Mouse (Mus musculus) midbrain, postnatal 0 days (tissue): Measurements from ENCODE around the gene Hist1h2be. TPM values are rescaled to one million over a fixed set of nuclear protein-coding genes. Genes with fewer than 3 reads are reported as not detected.
A peak's percentile ranks its signal among the peaks of the same experiment; 100 is the strongest.
"Not testable (repeated sequence)": the region's sequence is repeated elsewhere in the genome, so short reads cannot be mapped to it uniquely, and the experiment has no call there.

Source experiments
- ATAC-seq: fragments of 200-750 bp; cut with Nextera tagmentation; 2 replicates; pipeline ENCODE4 v1.8.0; 2017; ENCODE audit warnings: moderate number of reproducible peaks, mild to moderate bottlenecking, moderate TSS enrichment, moderate library complexity; ENCODE audit not compliant: low FRiP score
- DNase-seq: peaks from one replicate; pipeline ENCODE4 v3.0.0-alpha.2; 2015; ENCODE audit warnings: low spot score
- H3K27ac ChIP-seq: fragments of 300-500 bp; sonication (generic); 2 replicates; pipeline ENCODE4 v1.5.1; 2014; ENCODE audit warnings: low read depth, mild to moderate bottlenecking, low read length, mixed read lengths
- H3K27me3 ChIP-seq: fragments of 300-500 bp; sonication (generic); 2 replicates; pipeline ENCODE4 v1.6.1; 2014; ENCODE audit warnings: low read length, control low read depth, mixed read lengths; ENCODE audit not compliant: insufficient read depth
- H3K36me3 ChIP-seq: fragments of 300-500 bp; sonication (generic); 2 replicates; pipeline ENCODE4 v1.6.1; 2014; ENCODE audit warnings: low read length, control low read depth, mixed read lengths; ENCODE audit not compliant: insufficient read depth
- H3K4me1 ChIP-seq: fragments of 300-500 bp; sonication (generic); 2 replicates; pipeline ENCODE4 v1.6.1; 2014; ENCODE audit warnings: mild to moderate bottlenecking, control low read depth, antibody characterized with exemption, low read length, mixed read lengths; ENCODE audit not compliant: insufficient read depth
- H3K4me2 ChIP-seq: fragments of 300-500 bp; sonication (generic); 2 replicates; pipeline ENCODE4 v1.6.1; 2014; ENCODE audit warnings: low read depth, mild to moderate bottlenecking, low read length, mixed read lengths; ENCODE audit not compliant: poor library complexity, severe bottlenecking
- H3K4me3 ChIP-seq: fragments of 300-500 bp; sonication (generic); 2 replicates; pipeline ENCODE4 v1.5.1; 2014; ENCODE audit warnings: low read depth, mild to moderate bottlenecking, low read length, moderate library complexity
- H3K9ac ChIP-seq: fragments of 300-500 bp; sonication (generic); replicated peaks from 2 replicates; pipeline ENCODE4 v1.6.1; 2014; ENCODE audit warnings: mild to moderate bottlenecking, low read length, moderate library complexity, mixed read lengths; ENCODE audit not compliant: poor library complexity, severe bottlenecking
- H3K9me3 ChIP-seq: fragments of 300-500 bp; sonication (generic); 2 replicates; pipeline ENCODE4 v1.6.1; 2016; ENCODE audit warnings: low read length, control low read depth
- CTCF ChIP-seq: IDR thresholded peaks from 2 replicates; pipeline ENCODE4 v1.5.1; 2016; ENCODE audit warnings: antibody characterized with exemption, mild to moderate bottlenecking
- WGBS: fragments of 180-500 bp; shearing (Covaris S2); extraction: QIAGEN DNeasy Blood & Tissue Kit; methylation state at CpG from one replicate; pipeline ENCODE4 v1.1.7; 2014; 5-methylcytosine and 5-hydroxymethylcytosine counted together
- polyA plus RNA-seq: library from polyadenylated mRNA; unstranded; fragments of >200 nt; fragmentation: Nextera tagmentation; extraction: Ambion mirVana; gene quantifications from 2 replicates; pipeline ENCODE4 v1.2.1, GENCODE M21; 2015
- total RNA-seq: library from RNA; depleted of rRNA; stranded (reverse); fragments of >200 nt; gene quantifications from 2 replicates; pipeline ENCODE4 v1.2.3, GENCODE M21; 2014

Gene Hist1h2be
- total and polyA plus RNA-seq, 2 experiments from 2014 or later = 0.33 to 75.1 TPM

DNA sequence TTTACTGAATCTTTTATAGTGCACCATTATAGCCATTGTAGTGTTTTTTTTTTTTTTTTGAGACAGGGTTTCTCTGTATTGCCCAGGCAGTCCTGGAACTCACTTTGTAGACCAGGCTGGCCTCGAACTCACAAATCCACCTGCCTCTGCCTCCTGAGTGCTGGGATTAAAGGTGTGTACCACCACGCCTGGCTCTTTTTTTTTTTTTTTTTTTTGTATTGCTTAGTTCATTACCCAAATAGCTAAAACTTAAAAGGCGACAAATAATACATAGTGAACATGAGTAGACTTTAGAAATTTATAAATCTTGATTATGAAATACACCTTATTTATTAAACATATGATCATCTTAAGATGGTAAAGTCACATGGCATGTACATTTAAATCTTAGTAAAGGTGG lies 79.4 kb downstream of the Hist1h2be start:
- Histone ChIP-seq H3K4me1 (no peaks in the 10 kb centered on the region), H3K9me3 (no peaks in the 10 kb centered on the region), H3K27ac (no peak overlapping the region), H3K36me3 (no peaks in the 10 kb centered on the region), H3K4me2 (no peak overlapping the region), H3K27me3 (no peaks in the 10 kb centered on the region), H3K9ac (no peak overlapping the region), H3K4me3 (no peak overlapping the region)
- ATAC-seq (no peak), DNase-seq (no peak)
- 81% methylated on average over 3 of the region's 3 CpGs for WGBS
- no peak for TF ChIP-seq CTCF

DNA sequence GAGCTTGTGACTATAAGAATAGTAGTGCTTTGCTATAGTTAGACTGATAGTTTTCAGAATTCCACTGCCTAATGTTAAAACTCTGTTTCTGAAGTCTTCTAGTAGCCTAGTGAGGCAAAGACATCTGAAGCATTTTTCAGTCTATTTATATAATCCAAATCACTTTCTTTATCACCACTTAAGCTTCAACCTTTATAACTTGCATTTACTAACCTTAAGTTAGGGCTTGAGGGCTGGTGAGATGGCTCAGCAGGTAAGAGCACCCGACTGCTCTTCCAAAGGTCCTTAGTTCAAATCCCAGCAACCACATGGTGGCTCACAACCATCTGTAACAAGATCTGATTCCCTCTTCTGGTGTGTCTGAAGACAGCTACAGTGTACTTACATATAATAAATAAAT lies 81.1 kb downstream of the Hist1h2be start:
- H3K36me3 ChIP-seq, H3K9ac ChIP-seq, H3K9me3 ChIP-seq, H3K4me3 ChIP-seq, H3K27me3 ChIP-seq, H3K27ac ChIP-seq, DNase-seq, ATAC-seq, H3K4me1 ChIP-seq, H3K4me2 ChIP-seq: not testable (repeated sequence)
- 71% methylated on average over 1 of the region's 1 CpGs for WGBS

DNA sequence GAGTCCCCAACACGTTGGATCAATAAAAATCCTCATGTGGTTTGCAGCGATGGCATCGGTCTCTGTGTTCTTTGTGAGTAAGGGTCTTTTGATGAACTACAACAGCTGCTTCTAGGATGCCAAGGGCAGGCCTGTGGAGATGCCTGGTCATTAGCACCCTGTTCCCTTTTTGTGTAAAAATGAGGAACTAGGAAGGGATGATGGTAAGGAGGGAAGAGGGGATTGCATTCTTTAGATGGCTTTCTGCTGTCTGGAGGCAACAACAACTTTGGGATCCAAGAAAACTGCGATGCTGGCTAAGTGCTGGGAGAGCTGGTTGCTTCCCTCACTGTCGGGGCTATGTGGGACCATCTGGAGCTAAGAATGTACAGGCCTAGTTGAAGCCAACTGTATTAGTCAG lies 82.7 kb downstream of the Hist1h2be start:
- WGBS = 83% methylated on average over 5 of the region's 5 CpGs

DNA sequence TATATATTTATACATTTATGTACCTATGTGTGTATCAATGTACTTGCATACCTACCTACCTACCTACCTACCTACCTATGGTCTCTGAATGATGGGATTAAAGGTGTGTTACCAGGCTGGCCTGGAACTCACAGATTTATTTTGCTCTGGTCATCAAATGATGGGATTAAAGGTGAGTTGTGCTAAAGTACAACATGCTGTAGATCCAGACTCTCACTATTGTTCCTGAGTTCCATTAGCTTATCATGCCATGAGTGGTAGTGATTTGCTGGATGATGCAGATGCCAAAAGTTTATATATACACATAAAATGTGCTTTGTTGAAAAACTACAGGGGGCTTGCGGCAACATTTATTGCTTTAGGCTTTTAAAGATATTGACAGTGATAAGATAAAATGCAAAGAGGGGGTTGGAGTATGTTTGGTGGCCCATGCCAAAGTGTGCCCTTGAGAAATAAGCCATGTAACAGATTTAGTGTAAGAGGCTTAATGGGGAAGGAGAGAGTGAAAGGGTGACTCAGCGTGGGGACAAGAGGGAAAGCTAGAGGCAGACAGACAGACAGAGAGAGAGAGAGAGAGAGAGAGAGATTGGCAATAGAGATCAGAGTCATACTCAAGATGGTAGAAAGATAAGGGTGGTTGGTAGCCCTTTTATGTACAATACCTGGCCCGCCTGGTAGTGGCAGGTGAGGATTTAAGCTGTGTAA lies 83.8 kb downstream of the Hist1h2be start:
- H3K4me3 ChIP-seq = no peak overlapping the region
- 83% methylated on average over 3 of the region's 3 CpGs for WGBS
- H3K4me1 ChIP-seq = peaks cover 9% of the 10 kb centered on the region
- TF ChIP-seq CTCF = no peak
- ATAC-seq (no peak), DNase-seq (no peak)
- no peak overlapping the region for H3K4me2 ChIP-seq
- H3K9me3 ChIP-seq = no peaks in the 10 kb centered on the region
- H3K9ac ChIP-seq = no peak overlapping the region
- H3K27ac ChIP-seq = no peak overlapping the region
- H3K27me3 ChIP-seq = no peaks in the 10 kb centered on the region
- H3K36me3 ChIP-seq = no peaks in the 10 kb centered on the region

More for the DNA sequence above, 82.7 kb downstream of the Hist1h2be start:
- Histone ChIP-seq H3K4me1 (peaks cover 6% of the 10 kb centered on the region), H3K9ac (no peak overlapping the region), H3K4me2 (no peak overlapping the region), H3K9me3 (no peaks in the 10 kb centered on the region), H3K4me3 (no peak overlapping the region), H3K27ac (no peak overlapping the region), H3K27me3 (no peaks in the 10 kb centered on the region), H3K36me3 (no peaks in the 10 kb centered on the region)
- no peak for TF ChIP-seq CTCF
- no peak for DNase-seq
- ATAC-seq = no peak

DNA sequence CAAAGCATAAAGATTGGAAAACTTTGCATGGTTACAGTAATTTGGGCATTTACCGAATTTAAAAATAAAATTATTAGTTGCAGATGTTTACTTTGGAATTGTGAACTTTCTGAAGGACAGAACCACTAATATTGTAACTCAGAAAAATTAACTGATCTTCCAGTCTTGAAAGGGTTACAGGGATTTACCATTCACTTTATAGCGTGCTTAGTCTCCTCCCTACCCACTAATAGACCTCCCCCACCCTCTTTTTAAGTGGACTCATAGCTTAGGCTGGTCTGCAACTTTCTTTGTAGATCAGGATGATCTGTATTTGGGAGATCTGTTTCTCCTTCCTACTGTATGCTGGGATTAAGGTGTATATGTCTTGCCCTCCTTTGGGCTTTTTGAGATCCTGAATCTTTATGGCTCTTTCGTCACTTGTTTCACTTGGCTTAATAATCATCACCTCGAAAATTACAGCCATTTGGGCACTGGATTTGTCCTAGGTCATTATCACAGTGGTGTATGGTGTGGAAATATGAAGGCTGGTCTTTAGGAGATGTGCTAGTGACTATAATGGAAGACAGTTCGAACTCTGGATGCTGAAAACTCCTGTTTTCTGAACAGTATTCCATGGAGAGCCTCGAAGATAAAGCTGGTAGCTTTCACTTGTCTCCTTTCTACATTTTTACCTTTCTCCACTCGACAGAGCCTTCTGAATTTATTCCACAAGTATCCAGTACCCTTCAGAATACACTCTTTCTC lies 84.7 kb downstream of the Hist1h2be start:
- H3K4me1 ChIP-seq = peaks cover 10% of the 10 kb centered on the region
- no peak for TF ChIP-seq CTCF
- WGBS = 20% methylated on average over 7 of the region's 7 CpGs
- H3K9ac ChIP-seq = no peak overlapping the region
- DNase-seq (no peak), ATAC-seq (no peak)
- H3K27me3 ChIP-seq = no peaks in the 10 kb centered on the region
- no peaks in the 10 kb centered on the region for H3K36me3 ChIP-seq
- no peak overlapping the region for H3K4me2 ChIP-seq
- no peaks in the 10 kb centered on the region for H3K9me3 ChIP-seq
- H3K4me3 ChIP-seq = no peak overlapping the region
- H3K27ac ChIP-seq = no peak overlapping the region

DNA sequence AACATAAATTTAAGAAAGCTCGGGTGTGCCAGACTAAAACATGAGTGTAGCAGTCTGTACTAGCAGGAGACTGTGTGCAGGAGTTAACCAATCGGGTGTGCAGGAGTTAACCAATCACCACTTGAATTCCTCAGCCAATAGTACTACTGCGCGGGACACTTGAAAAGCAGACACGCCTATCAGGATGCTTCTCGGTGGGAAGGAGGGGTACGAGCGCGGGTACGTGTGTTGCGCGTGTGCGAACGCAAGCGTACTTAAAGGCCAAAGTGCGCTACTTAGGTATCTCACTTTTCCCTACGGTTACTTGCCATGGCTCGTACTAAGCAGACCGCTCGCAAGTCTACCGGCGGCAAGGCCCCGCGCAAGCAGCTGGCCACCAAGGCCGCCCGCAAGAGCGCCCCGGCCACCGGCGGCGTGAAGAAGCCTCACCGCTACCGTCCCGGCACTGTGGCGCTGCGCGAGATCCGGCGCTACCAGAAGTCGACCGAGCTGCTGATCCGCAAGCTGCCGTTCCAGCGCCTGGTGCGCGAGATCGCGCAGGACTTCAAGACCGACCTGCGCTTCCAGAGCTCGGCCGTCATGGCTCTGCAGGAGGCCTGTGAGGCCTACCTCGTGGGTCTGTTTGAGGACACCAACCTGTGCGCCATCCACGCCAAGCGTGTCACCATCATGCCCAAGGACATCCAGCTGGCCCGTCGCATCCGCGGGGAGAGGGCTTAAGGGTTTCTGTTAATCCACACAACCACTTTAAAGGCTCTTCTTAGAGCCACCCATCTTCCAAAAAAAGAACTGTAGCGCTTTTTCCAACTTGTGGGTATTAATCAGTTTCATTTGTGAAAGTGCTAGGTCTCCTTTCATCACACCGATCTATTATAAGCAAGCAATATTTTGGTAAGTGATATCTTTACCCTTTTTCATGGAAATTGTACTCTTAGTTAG lies 85.5 kb downstream of the Hist1h2be start, which contains the start of gene Hist1h3g:
Hist1h3g (plus strand) TSS at position 286 of the 939 bp plus-strand sequence.
- whole genome bisulfite sequencing = under 1% methylated on average over 48 of the region's 62 CpGs
- peak; percentile 85 for ATAC-seq

More for the DNA sequence above, 85.5 kb downstream of the Hist1h2be start, which contains the start of gene Hist1h3g:
- not testable (repeated sequence) for H3K36me3 ChIP-seq, H3K9ac ChIP-seq, H3K27me3 ChIP-seq, H3K27ac ChIP-seq, H3K9me3 ChIP-seq
- Histone ChIP-seq H3K4me3 (peak within 1 kb of the TSS; percentile 46), H3K4me2 (peak within 1 kb of the TSS; percentile 69), H3K4me1 (peaks cover 10% of the 10 kb centered on the region)
- DNase-seq = peak; percentile 97
